Mouse (Mus musculus): ENCODE data around the gene Mlf2. TPM values are rescaled to one million over a fixed set of nuclear protein-coding genes. Genes with fewer than 3 reads are reported as not detected.

Gene Mlf2
- total RNA-seq, 2 experiments from 2014 or later, result 237 to 239 TPM

GRCm38 (mm10) chr6:124913214-124913613 is 18.0 kb upstream of the Mlf2 start:
- DNase-seq, result no peak

GRCm38 (mm10) chr6:124913721-124914285 is 17.4 kb upstream of the Mlf2 start:
- DNase-seq, result no peak

GRCm38 (mm10) chr6:124914511-124914910 is 16.7 kb upstream of the Mlf2 start:
- no peak for DNase-seq

- no peak for DNase-seq
These were observed 15.8 kb upstream of the Mlf2 start for GRCm38 (mm10) chr6:124915160-124915941.

- DNase-seq, result no peak
These were observed 15.1 kb upstream of the Mlf2 start for GRCm38 (mm10) chr6:124915942-124916694.

- peak; percentile 96 for DNase-seq
These were observed 14.3 kb upstream of the Mlf2 start for GRCm38 (mm10) chr6:124916695-124917517.

GRCm38 (mm10) chr6:124917518-124918330 is 13.5 kb upstream of the Mlf2 start:
- DNase-seq, result peak; percentile 94

- DNase-seq, result no peak
These were observed 12.9 kb upstream of the Mlf2 start for GRCm38 (mm10) chr6:124918331-124918690.

- DNase-seq, result peak; percentile 3
These were observed 12.1 kb upstream of the Mlf2 start for GRCm38 (mm10) chr6:124918890-124919627.

- DNase-seq, result peak; percentile 97
These were observed 11.4 kb upstream of the Mlf2 start, which contains the start of gene Ptms for GRCm38 (mm10) chr6:124919695-124920317. Gene Ptms (minus strand): TSS chr6:124920103.

- no peak for DNase-seq
These were observed 10.7 kb upstream of the Mlf2 start for GRCm38 (mm10) chr6:124920318-124921085.

GRCm38 (mm10) chr6:124921539-124921938 is 9.6 kb upstream of the Mlf2 start:
- DNase-seq, result no peak

GRCm38 (mm10) chr6:124925173-124925793 is 5.9 kb upstream of the Mlf2 start:
- DNase-seq, result no peak

- peak; percentile 76 for DNase-seq
These were observed 5.2 kb upstream of the Mlf2 start for GRCm38 (mm10) chr6:124925941-124926340.

- DNase-seq, result no peak
These were observed 955 bp upstream of the Mlf2 start for GRCm38 (mm10) chr6:124930231-124930630.

- peak; percentile 64 for DNase-seq
These were observed 533 bp downstream of the Mlf2 start for GRCm38 (mm10) chr6:124931525-124932313.

- no peak for DNase-seq
These were observed 1.1 kb downstream of the Mlf2 start for GRCm38 (mm10) chr6:124932314-124932695.

- DNase-seq, result no peak
These were observed 1.9 kb downstream of the Mlf2 start for GRCm38 (mm10) chr6:124933127-124933526.
